Mouse (Mus musculus): ENCODE measurements at regions not wholly inside any gene's neighbourhood (a gene's known extent, or its start where the extent isn't known, plus 50 kb on each side); places are given as distances from the start of the nearest gene placed in this dataset.

DNA sequence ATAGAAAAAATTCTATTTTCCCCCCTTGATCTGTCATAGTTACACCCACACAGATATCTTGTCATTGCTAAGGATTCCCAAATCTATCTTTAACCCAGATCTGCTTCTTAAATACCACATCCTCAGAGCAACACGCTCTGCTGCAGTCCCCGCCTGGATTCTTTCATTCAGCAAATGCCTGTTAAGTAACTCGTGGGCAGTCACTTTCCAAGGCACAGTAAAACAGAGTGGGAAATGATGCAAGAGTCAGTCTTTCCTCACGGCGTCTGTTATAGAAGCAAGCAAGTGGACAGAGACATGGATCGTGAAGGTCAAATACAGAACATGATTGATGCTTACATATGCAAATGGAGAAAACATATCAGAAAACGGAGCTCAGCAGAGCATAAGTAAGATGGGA lies 508.5 kb upstream of the Gm26657 start:
- Histone ChIP-seq H3K4me1 (ENCODE audit: control insufficient read depth, insufficient read depth, insufficient read length, low read length) (no peaks in the 10 kb centered on the region), H3K4me3 (ENCODE audit: insufficient read depth, low read depth, low read length) (no peak overlapping the region), H3K27ac (replicated peaks; ENCODE audit: low read depth, low read length) (no peak overlapping the region)

DNA sequence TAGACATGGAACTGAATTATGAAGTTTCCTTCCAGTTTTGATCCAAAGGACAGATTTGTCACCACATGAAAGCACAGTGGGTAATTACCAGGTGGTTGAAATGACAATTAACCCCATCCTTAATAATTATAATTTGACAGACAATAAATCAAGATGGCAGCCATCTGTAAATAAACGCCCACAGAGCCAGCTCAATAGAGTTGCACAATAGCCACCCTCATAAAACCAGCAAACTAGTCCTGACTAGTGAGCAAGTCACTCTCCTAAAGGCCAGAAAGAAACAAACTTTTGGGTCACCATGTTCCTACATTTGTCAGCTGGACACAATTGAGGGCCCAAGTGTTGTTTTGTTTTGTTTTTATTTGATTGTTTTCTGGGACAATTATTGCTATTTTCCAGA lies 509.4 kb upstream of the Gm26657 start:
- Histone ChIP-seq H3K27ac (replicated peaks; ENCODE audit: low read depth, low read length) (no peak overlapping the region), H3K4me1 (ENCODE audit: control insufficient read depth, insufficient read depth, insufficient read length, low read length) (no peaks in the 10 kb centered on the region), H3K4me3 (ENCODE audit: insufficient read depth, low read depth, low read length) (no peak overlapping the region)

DNA sequence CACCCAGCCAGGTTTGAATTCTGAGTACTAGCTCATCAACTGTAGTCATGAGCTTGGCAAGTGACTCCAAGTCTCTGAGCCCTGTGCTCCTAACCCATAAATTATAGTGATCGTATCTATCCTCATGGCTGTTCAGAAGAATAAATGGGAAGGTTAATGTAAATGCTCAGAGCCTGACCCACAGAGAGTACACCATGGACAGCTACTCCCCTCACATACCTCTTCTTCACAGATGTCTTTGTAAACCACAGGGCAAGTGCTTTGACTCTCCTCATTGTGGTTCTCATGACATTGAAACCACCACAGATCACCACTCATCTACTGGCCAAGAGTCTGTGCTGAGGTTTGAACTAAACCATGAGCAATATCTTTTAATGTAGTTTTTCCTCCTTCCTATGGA lies 513.4 kb upstream of the Gm26657 start:
- no peak overlapping the region for H3K27ac ChIP-seq (replicated peaks; ENCODE audit: low read depth, low read length)

DNA sequence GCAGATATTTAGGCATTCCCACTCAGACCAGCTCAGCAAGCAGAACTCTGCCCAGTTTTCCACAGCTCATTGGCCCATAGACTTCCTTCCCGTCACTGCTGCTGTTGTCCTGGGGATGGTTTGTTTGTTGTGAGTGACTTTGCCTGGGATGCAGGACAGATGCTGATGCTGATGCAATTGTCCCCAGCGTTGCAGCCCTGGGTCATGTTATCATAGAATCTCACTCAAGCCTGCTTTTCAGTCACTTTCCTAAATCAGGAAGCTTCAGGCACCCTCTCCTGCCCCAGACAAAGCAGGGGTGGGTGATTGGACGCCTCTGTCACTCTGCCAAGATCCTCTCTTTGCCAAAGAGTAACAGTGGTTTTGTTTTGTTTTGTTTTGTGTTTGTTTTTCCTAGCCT lies 515.3 kb upstream of the Gm26657 start:
- no peak overlapping the region for H3K27ac ChIP-seq (replicated peaks; ENCODE audit: low read depth, low read length)
- no peak overlapping the region for H3K4me3 ChIP-seq (ENCODE audit: insufficient read depth, low read depth, low read length)
- no peaks in the 10 kb centered on the region for H3K4me1 ChIP-seq (ENCODE audit: control insufficient read depth, insufficient read depth, insufficient read length, low read length)

More for the DNA sequence above, 513.4 kb upstream of the Gm26657 start:
- H3K4me3 ChIP-seq (ENCODE audit: insufficient read depth, low read depth, low read length): no peak overlapping the region
- H3K4me1 ChIP-seq (ENCODE audit: control insufficient read depth, insufficient read depth, insufficient read length, low read length): no peaks in the 10 kb centered on the region

DNA sequence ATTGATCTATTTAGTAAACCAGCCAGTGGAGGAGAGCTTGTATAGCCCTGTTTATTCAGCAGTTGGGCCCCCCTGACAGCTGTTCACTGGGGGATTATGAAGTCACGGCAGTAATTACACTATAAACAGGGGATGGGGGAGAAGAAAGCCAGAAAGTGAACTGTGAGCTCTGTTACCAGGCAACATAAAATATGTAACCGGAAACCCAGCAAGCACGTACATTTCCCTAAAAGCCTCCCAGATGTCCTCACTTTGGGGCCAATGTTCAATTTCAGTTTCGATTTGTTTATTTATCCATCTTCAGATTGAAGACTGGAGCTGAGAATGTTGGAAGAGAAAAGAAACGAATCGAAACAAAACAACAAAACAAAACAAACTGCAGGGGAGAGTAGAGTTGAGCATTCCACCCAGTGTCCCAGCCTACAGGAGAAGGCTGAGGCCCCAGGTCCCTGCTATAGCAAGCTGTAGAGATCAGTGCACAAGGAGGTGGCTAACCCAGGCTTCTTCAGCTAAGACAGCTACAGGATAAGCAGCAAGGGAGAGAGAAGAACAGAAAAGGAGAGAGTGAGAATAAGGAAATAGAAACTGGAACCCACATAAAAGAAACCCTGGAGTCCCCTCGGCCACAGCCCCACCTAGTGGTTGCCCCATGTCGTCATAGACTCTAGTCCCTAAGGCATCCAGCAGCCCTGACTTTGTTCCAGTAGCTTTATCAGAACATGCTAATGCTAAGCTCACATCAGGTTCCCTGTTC lies 517.7 kb upstream of the Gm26657 start:
- H3K4me3 ChIP-seq (ENCODE audit: insufficient read depth, low read depth, low read length): peak overlapping the region; percentile 44
- H3K4me1 ChIP-seq (ENCODE audit: control insufficient read depth, insufficient read depth, insufficient read length, low read length): no peaks in the 10 kb centered on the region
- H3K27ac ChIP-seq (replicated peaks; ENCODE audit: low read depth, low read length): peak overlapping the region; percentile 80

DNA sequence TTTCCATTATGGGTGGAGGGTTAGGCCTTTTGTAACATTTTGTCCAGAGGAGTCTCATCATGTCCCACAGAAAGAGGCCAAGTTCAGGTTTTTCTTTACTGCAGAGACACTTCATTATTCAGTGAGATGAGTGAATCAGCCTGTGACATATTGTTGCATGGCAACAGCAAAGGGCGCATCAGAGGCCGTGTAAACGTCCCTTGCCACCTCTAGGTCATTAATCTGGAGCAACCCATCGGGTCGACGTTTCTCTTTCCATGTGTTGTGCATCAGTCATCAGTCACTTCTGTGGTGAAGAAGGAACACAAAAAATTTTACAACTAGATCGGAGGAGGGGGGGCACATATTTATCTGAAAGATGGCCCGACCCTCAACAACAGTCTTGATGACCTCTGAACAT lies 519.3 kb upstream of the Gm26657 start:
- Histone ChIP-seq H3K4me3 (ENCODE audit: insufficient read depth, low read depth, low read length) (no peak overlapping the region), H3K27ac (replicated peaks; ENCODE audit: low read depth, low read length) (no peak overlapping the region), H3K4me1 (ENCODE audit: control insufficient read depth, insufficient read depth, insufficient read length, low read length) (no peaks in the 10 kb centered on the region)

DNA sequence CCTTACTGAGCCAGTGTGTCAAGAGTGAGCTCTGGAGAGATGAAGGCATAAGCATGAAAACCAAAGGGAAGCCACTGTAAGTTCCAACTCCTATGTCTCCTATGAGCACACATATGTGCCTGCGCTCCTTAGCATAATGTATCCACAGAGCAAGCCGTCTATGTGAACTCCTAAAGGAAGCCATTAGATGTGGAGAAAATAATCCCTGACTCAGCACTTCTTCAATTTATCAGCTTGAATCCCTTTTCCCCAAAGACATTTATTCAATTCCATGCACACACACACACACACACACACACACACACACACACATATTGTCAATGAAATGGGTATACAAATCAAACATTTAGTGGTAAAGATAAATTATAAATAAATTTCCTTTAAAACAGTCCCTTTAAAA lies 530.4 kb upstream of the Gm26657 start:
- Histone ChIP-seq H3K27ac (replicated peaks; ENCODE audit: low read depth, low read length) (no peak overlapping the region), H3K4me1 (ENCODE audit: control insufficient read depth, insufficient read depth, insufficient read length, low read length) (no peaks in the 10 kb centered on the region), H3K4me3 (ENCODE audit: insufficient read depth, low read depth, low read length) (no peak overlapping the region)

DNA sequence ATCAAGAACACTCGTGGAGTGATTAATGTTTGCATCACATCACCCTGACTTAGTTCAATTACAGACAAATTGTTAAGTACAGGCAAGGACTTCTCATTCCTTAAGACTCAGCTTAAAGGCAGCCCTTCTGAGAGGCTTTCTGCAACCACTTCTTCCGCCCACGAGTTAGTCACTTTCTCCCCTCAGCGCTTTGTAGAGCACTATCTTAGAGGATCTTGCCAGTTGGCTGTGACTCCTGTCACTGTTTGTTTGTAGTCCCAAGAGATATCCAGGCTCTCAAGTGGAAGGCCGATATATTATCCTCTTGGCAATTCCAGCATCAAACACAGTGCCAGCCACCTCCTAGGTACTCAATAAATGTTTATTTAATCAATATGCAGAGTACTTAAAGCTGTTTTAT lies 532.1 kb upstream of the Gm26657 start:
- Histone ChIP-seq H3K4me3 (ENCODE audit: insufficient read depth, low read depth, low read length) (no peak overlapping the region), H3K4me1 (ENCODE audit: control insufficient read depth, insufficient read depth, insufficient read length, low read length) (no peaks in the 10 kb centered on the region), H3K27ac (replicated peaks; ENCODE audit: low read depth, low read length) (no peak overlapping the region)

DNA sequence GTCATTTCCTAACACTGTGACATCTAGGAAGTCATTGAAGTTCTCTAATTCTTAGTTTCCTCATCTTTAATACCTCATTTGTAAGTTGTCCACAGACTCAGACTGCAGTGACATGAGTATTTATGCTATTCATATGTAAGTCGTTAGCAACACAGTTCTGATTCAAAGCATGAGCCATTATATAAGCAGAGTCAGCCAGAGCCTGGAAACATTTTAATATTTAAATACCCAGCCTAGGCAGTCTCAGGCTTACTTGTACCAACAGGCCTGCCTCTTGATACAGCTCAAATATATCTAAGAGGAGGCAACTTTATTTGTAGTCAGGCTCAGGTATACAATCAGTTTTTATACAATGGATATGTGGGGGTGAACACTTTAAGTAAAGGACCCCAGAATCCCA lies 534.8 kb upstream of the Gm26657 start:
- Histone ChIP-seq H3K27ac (replicated peaks; ENCODE audit: low read depth, low read length) (no peak overlapping the region), H3K4me3 (ENCODE audit: insufficient read depth, low read depth, low read length) (no peak overlapping the region), H3K4me1 (ENCODE audit: control insufficient read depth, insufficient read depth, insufficient read length, low read length) (no peaks in the 10 kb centered on the region)

DNA sequence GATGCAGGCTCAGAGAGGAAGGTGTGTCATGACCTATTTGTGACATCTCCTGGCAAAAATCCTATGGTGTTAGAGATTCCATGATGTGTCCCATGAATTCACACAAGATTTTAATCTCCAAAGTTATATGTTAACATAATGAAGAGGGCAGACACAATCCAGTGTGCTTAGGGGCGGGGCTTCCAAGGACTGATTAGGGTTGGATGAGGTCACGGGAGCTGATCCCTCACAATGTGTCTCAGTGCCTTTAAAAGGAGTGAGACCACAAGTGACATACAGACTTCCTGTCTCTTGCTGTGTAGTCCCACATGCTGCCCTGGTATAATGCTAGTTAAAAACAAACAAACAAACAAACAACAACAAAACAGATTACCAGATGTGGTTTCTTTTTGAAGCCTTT lies 546.5 kb upstream of the Gm26657 start:
- H3K27ac ChIP-seq (replicated peaks; ENCODE audit: low read depth, low read length): no peak overlapping the region
- H3K4me3 ChIP-seq (ENCODE audit: insufficient read depth, low read depth, low read length): no peak overlapping the region
- H3K4me1 ChIP-seq (ENCODE audit: control insufficient read depth, insufficient read depth, insufficient read length, low read length): no peaks in the 10 kb centered on the region

DNA sequence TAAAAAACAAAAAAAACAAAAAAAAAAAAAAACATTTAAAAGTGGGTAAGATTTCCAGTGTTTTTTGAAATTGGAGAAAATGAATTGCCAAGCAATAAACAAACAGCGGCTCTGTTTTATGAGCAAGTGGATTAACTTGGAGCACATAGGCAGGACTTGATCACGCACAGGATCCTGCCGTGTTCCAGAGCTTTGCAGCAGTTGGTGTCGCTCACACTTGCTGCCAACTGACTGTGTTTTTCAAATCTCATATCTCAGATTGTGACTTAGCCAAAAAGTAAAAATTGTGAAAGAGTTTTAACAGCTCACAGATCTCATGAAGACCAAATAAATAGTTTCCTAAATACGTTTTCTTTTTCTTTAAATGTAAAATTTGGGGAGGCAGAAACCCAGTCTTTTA lies 547.4 kb upstream of the Gm26657 start:
- H3K4me3 ChIP-seq (ENCODE audit: insufficient read depth, low read depth, low read length): no peak overlapping the region
- H3K4me1 ChIP-seq (ENCODE audit: control insufficient read depth, insufficient read depth, insufficient read length, low read length): no peaks in the 10 kb centered on the region
- no peak overlapping the region for H3K27ac ChIP-seq (replicated peaks; ENCODE audit: low read depth, low read length)

DNA sequence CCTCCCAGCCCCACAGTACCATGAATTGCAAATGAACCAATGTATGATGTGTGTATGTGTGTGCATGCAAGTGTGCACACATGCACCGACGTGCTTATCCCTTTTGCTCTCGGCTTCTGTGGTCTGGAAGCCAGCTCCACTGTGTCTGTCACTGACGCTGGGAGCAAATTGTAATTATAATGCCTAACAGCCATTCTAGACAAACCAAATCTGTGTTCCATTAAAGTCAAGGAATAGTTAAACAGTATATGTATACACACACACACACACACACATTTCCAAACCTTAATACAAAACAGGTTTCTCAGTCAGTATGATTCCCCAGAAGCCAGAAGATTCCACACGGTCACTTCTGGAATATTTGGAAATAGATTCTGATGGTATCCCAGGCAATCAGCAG lies 560.3 kb upstream of the Gm26657 start:
- no peak overlapping the region for H3K27ac ChIP-seq (replicated peaks; ENCODE audit: low read depth, low read length)
- H3K4me1 ChIP-seq (ENCODE audit: control insufficient read depth, insufficient read depth, insufficient read length, low read length): no peaks in the 10 kb centered on the region
- no peak overlapping the region for H3K4me3 ChIP-seq (ENCODE audit: insufficient read depth, low read depth, low read length)

DNA sequence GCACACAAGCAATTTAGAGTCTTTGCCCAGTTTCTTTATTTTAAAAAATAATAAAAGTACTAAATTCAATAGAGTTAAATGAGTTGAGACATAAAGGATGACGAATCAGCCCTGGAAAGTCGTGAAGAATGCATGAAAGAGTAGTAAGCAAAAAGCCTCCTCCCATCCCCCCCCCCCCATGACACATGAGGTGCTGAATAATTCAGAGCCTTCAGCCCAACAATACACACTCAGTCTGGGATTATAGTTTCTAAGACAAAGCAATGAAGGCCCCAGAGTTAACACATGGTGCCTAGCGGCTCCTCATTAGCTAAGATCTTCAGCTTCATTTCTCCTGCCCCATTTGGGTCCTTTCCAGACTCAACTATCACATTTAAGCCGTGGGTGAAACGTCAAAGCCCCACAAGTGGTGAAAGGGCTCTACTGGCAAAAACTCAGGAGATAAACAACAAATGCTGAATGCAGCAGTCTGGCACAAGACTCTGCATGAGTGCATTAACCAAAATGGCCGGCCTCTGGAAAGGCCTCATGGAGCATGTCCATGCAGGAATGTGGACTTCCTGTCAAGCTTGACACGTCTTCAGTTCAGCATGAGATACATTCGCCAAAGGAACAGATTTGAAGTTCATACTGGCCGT lies 560.9 kb upstream of the Gm26657 start:
- H3K4me1 ChIP-seq (ENCODE audit: control insufficient read depth, insufficient read depth, insufficient read length, low read length): no peaks in the 10 kb centered on the region
- no peak overlapping the region for H3K4me3 ChIP-seq (ENCODE audit: insufficient read depth, low read depth, low read length)
- no peak overlapping the region for H3K27ac ChIP-seq (replicated peaks; ENCODE audit: low read depth, low read length)

DNA sequence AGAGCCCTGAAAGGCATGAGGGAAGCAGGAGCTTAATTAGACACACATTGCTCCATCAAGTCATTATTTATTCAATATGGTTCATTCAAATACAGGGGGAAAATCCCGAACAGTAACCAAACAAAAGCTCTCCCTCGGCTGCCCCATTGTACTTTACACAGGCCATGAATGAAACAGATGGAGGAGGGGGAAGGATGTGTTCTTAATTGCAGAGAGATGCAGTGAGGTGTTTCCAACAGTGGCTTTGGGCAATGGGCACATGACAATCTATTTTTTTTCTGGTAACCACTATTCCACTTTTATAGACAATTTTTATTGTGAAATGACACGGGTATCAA lies 578.6 kb upstream of the Gm26657 start:
- no peaks in the 10 kb centered on the region for H3K4me1 ChIP-seq (ENCODE audit: control insufficient read depth, insufficient read depth, insufficient read length, low read length)
- no peak overlapping the region for H3K4me3 ChIP-seq (ENCODE audit: insufficient read depth, low read depth, low read length)
- no peak overlapping the region for H3K27ac ChIP-seq (replicated peaks; ENCODE audit: low read depth, low read length)

DNA sequence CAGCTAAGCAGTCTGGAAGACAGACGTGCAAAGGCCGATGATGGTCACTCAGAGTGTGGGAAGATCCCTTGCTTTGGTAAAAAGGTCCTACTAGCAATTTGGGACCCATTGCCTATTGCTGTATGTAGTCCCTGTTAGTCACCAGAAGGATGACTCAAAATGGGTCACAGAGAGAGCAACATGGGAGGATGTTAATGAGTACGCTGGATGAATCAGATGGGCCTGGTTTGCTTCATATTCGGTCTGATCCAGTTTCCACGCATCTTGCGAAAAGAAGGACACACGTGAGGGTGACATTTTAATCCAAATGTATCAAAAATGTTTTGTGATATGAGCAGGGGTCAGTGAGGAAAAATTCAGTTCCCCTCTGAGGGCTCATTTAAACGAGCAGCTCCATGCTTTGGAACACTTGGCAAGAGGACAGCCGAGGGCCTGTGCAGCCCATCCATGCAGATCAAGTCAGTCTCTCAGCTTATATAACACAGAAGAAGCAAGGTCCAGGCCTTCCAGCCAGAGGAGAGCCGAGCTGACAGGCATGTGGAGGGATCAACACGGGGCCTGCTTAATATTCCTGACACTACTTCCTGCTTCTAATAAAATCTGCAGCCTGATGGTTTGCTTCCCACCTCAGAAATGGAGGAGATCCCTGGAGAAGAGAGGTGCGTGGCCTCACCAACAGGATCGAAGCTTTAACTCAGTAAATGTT lies 579.2 kb upstream of the Gm26657 start:
- Histone ChIP-seq H3K4me3 (ENCODE audit: insufficient read depth, low read depth, low read length) (no peak overlapping the region), H3K27ac (replicated peaks; ENCODE audit: low read depth, low read length) (no peak overlapping the region), H3K4me1 (ENCODE audit: control insufficient read depth, insufficient read depth, insufficient read length, low read length) (no peaks in the 10 kb centered on the region)

DNA sequence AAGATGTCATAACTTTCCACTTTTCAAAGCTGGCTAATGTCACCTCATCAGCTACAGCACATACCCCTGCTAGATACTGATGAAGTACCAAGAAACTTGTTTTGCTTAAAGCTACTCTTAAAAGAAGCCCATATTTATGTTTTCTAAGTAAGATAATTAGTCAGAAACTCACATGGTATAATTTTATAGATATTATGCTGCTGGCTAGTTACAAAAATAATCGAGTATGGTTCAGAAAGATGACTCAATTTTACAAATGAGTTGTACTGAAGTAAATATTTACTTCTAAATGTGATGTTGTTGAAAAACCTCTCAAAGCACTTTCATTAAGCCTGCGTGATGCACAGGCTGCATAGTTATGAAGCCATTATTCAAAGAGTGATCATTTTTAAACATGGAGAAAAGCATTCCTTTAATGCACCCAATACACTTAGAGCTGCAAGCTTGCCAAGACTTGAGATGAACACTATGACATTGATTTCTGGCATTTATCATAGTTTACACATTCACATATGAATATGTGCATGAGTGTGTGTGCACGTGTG lies 582.3 kb upstream of the Gm26657 start:
- Histone ChIP-seq H3K4me1 (ENCODE audit: control insufficient read depth, insufficient read depth, insufficient read length, low read length) (no peaks in the 10 kb centered on the region), H3K4me3 (ENCODE audit: insufficient read depth, low read depth, low read length) (no peak overlapping the region), H3K27ac (replicated peaks; ENCODE audit: low read depth, low read length) (no peak overlapping the region)
